1 mouse cellular context compared by ENCODE assay signal in genomic region chr6:34867995-34868350, GRCm38 (mm10).
TF ChIP-seq lines count a peak whose summit lies in the region.

No protein-coding gene starts in this region.

TF ChIP-seq in CH12.LX, 34 proteins besides CTCF, POLR2A, EP300 and RAD21:
- TF ChIP-seq ZC3H11A (IDR thresholded peaks at IDR 0.05; ENCODE audit: low read depth, low read length) (no peak), JUND (conservative IDR thresholded peaks at IDR 0.05; ENCODE audit: low read depth, low read length) (no peak), USF2 (conservative IDR thresholded peaks at IDR 0.05; ENCODE audit: low read depth, low read length) (no peak), NRF1 (IDR thresholded peaks at IDR 0.05; ENCODE audit: low read depth, low read length) (no peak), UBTF (IDR thresholded peaks at IDR 0.05; ENCODE audit: low read depth, low read length) (no peak), MAFK (IDR thresholded peaks at IDR 0.05; ENCODE audit: insufficient replicate concordance, low read length) (no peak), ZKSCAN1 (IDR thresholded peaks at IDR 0.05; ENCODE audit: borderline replicate concordance, low read depth, low read length) (no peak), MXI1 (IDR thresholded peaks at IDR 0.05; ENCODE audit: low read depth, low read length) (no peak), USF1 (IDR thresholded peaks at IDR 0.05; ENCODE audit: low read depth, low read length) (no peak), TCF12 (IDR thresholded peaks at IDR 0.05; ENCODE audit: low read depth, low read length) (no peak), SMC3 (IDR thresholded peaks at IDR 0.05; ENCODE audit: low read depth, low read length) (no peak), RCOR1 (conservative IDR thresholded peaks at IDR 0.05; ENCODE audit: low read depth, low read length) (no peak), MYC (IDR thresholded peaks at IDR 0.05; ENCODE audit: low read depth, low read length) (no peak), ETS1 (conservative IDR thresholded peaks at IDR 0.05; ENCODE audit: low read depth, low read length) (no peak)
